Mouse (Mus musculus) forebrain, embryonic 16.5 days (tissue): ENCODE results near the gene Icam2. TPM values are rescaled to one million over a fixed set of nuclear protein-coding genes. Genes with fewer than 3 reads are reported as not detected.
A peak's percentile ranks its signal among the peaks of the same experiment; 100 is the strongest.
"Not testable (repeated sequence)": the region's sequence is repeated elsewhere in the genome, so short reads cannot be mapped to it uniquely, and the experiment has no call there.

Experiments used
- ATAC-seq: fragments of 200-750 bp; cut with Nextera tagmentation; 2 replicates; pipeline ENCODE4 v1.8.0; 2017; ENCODE audit warnings: mild to moderate bottlenecking, moderate library complexity
- H3K27ac ChIP-seq: fragments of 300-500 bp; sonication (generic); 2 replicates; pipeline ENCODE4 v1.5.1; 2014; ENCODE audit warnings: low read length, control low read depth
- H3K27me3 ChIP-seq: fragments of 300-500 bp; sonication (generic); replicated peaks from 2 replicates; pipeline ENCODE4 v1.6.1; 2014; ENCODE audit warnings: low read length; ENCODE audit not compliant: control insufficient read depth, insufficient read depth
- H3K36me3 ChIP-seq: fragments of 300-500 bp; sonication (generic); 2 replicates; pipeline ENCODE4 v1.6.1; 2014; ENCODE audit not compliant: control insufficient read depth, insufficient read depth
- H3K4me1 ChIP-seq: fragments of 300-500 bp; sonication (generic); replicated peaks from 2 replicates; pipeline ENCODE4 v1.6.1; 2014; ENCODE audit warnings: low read length; ENCODE audit not compliant: control insufficient read depth, insufficient read depth
- H3K4me2 ChIP-seq: fragments of 300-500 bp; sonication (generic); 2 replicates; pipeline ENCODE4 v1.6.1; 2014; ENCODE audit warnings: mild to moderate bottlenecking, low read length, control low read depth
- H3K4me3 ChIP-seq: fragments of 300-500 bp; sonication (generic); replicated peaks from 2 replicates; pipeline ENCODE4 v1.5.1; 2014; ENCODE audit warnings: mild to moderate bottlenecking, low read length, control low read depth
- H3K9ac ChIP-seq: fragments of 300-500 bp; sonication (generic); replicated peaks from 2 replicates; pipeline ENCODE4 v1.6.1; 2014; ENCODE audit warnings: low read depth, low read length, control low read depth
- H3K9me3 ChIP-seq: fragments of 300-500 bp; sonication (generic); 2 replicates; pipeline ENCODE4 v1.6.1; 2016; ENCODE audit warnings: low read length; ENCODE audit not compliant: control insufficient read depth
- WGBS: fragments of 180-500 bp; shearing (Covaris S2); extraction: QIAGEN DNeasy Blood & Tissue Kit; methylation state at CpG from one replicate; pipeline ENCODE4 v1.1.7; 2014; 5-methylcytosine and 5-hydroxymethylcytosine counted together
- polyA plus RNA-seq: library from polyadenylated mRNA; unstranded; fragments of >200 nt; fragmentation: Nextera tagmentation; extraction: Ambion mirVana; gene quantifications from 2 replicates; pipeline ENCODE4 v1.2.1, GENCODE M21; 2015

Icam2 gene
- polyA plus RNA-seq, 1 experiment from 2014 or later, result 12.6 TPM

- Histone ChIP-seq H3K4me3 (no peak overlapping the region), H3K4me2 (no peak overlapping the region), H3K27me3 (no peaks in the 10 kb centered on the region), H3K9ac (no peak overlapping the region), H3K4me1 (no peaks in the 10 kb centered on the region), H3K27ac (no peak overlapping the region), H3K36me3 (peaks cover 6% of the 10 kb centered on the region; the same call in 1 of the 2 replicates), H3K9me3 (no peaks in the 10 kb centered on the region)
- 86% methylated on average over 3 of the region's 3 CpGs for WGBS
- ATAC-seq, result no peak
These were observed 9.8 kb upstream of the Icam2 start for GRCm38 (mm10) chr11:106397656-106398055.

DNA sequence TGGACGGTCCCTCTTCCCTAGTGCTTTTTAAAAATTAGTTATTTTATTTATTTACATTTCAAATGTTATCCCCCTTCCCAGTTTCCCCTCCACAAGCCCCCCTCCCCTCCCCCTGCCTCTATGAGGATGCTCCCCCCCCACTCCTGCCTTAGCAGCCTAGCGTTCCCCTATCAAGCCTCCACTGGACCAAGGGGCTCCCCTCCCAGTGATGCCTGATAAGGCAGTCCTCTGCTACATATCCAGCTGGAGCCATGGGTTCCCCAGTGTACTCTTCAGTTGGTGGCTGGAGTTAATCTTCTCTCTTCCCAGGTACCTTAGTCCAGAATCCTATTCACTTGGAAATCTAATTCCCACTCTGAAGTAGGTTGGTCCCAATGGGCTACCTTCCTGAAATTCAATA lies 6.2 kb upstream of the Icam2 start:
- H3K9ac ChIP-seq, H3K4me3 ChIP-seq, ATAC-seq, H3K27ac ChIP-seq, H3K27me3 ChIP-seq, H3K4me1 ChIP-seq, H3K9me3 ChIP-seq, H3K4me2 ChIP-seq, H3K36me3 ChIP-seq: not testable (repeated sequence)
- 93% methylated on average over 2 of the region's 2 CpGs for WGBS

- no peak overlapping the region for H3K27ac ChIP-seq
- 70% methylated on average over 4 of the region's 4 CpGs for WGBS
- no peak for ATAC-seq
- H3K4me2 ChIP-seq, result no peak overlapping the region
- H3K4me1 ChIP-seq, result no peaks in the 10 kb centered on the region
- H3K9ac ChIP-seq, result no peak overlapping the region
- H3K4me3 ChIP-seq, result no peak overlapping the region
- H3K36me3 ChIP-seq, result no peaks in the 10 kb centered on the region
- no peaks in the 10 kb centered on the region for H3K27me3 ChIP-seq
- no peaks in the 10 kb centered on the region for H3K9me3 ChIP-seq
These were observed 5.4 kb upstream of the Icam2 start for GRCm38 (mm10) chr11:106393331-106393616.

DNA sequence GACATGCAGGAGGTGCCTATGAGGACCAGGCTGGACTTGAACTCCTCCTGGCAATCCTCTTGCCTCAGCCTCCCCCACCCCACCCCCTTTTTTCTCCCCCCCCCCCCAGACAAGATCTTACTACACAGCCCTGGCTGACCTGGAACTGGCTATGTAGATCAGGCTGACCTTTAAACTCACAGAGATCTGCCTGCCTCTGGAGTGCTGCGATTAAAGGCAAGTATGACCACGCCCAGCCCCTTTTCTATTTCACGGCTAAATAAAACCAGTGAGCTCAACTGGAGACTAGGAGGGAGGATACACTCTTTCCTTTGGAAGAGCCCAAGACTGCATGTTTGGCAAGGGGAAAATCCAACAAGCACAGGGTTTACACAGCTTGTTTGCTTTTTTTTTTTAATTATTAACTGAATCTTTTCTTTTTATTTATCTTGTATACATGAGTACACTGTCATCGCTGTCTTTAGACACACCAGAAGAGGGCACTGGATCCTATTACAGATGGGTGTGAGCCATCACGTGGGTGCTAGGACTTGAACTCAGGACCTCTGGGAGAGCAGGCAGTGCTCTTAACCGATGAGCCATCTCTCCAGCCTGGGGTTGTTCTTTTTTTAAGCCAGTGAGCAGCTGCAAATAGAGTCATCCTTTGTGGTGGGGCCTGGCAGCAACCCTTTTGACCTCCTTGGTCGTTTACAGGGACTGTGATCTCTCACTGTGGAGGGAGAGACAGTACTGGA lies 4.9 kb upstream of the Icam2 start:
- Histone ChIP-seq H3K27ac (no peak overlapping the region), H3K4me3 (no peak overlapping the region), H3K4me2 (no peak overlapping the region), H3K27me3 (no peaks in the 10 kb centered on the region), H3K4me1 (no peaks in the 10 kb centered on the region), H3K9me3 (no peaks in the 10 kb centered on the region), H3K9ac (no peak overlapping the region), H3K36me3 (no peaks in the 10 kb centered on the region)
- WGBS, result 67% methylated on average over 7 of the region's 7 CpGs
- no peak for ATAC-seq

DNA sequence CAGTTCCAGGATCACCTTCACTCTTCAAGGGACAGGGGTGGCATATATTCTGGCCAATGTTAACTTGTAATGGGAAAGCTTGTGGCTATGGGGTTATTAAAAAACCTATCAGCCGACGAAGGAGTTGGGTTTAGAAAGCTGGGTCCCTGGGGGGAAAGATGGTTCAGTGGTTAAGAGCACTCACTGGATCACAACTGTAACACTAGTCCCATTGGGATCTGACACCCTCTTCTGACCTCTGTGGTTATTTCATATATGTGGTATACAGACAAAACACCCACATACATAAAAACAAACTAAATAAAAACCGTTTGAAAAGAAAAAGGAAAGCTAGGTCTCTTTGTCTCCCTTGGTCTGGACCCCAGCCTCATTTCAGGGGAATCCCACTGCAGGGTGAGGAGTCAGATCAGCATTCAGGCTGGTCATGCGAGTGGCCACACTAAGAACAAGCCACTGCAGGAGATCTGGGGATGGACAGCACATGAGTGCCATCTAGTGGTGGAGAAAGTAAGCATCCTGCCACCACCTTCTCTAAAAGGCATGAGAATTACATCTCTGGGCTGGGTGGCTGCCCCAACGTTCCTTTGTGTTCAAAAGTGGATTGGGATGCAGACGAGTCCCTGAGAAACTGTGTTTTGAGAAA lies 3.8 kb upstream of the Icam2 start:
- H3K27me3 ChIP-seq, result no peaks in the 10 kb centered on the region
- 0 out of 2 replicates have a peak, but pooled peaks have one; percentile 50 for ATAC-seq
- no peaks in the 10 kb centered on the region for H3K9me3 ChIP-seq
- no peaks in the 10 kb centered on the region for H3K36me3 ChIP-seq
- no peak overlapping the region for H3K4me2 ChIP-seq
- H3K9ac ChIP-seq, result no peak overlapping the region
- no peak overlapping the region for H3K4me3 ChIP-seq
- no peaks in the 10 kb centered on the region for H3K4me1 ChIP-seq
- 33% methylated on average over 6 of the region's 6 CpGs for WGBS
- no peak overlapping the region for H3K27ac ChIP-seq

GRCm38 (mm10) chr11:106390757-106391156 lies 2.9 kb upstream of the Icam2 start:
- ATAC-seq, result no peak
- WGBS, result 76% methylated on average over 3 of the region's 3 CpGs
- H3K27ac ChIP-seq, result no peak overlapping the region
- H3K4me3 ChIP-seq, result no peak overlapping the region
- no peak overlapping the region for H3K4me2 ChIP-seq
- no peaks in the 10 kb centered on the region for H3K4me1 ChIP-seq
- no peaks in the 10 kb centered on the region for H3K9me3 ChIP-seq
- no peaks in the 10 kb centered on the region for H3K36me3 ChIP-seq
- no peaks in the 10 kb centered on the region for H3K27me3 ChIP-seq
- no peak overlapping the region for H3K9ac ChIP-seq

- Histone ChIP-seq H3K27me3 (no peaks in the 10 kb centered on the region), H3K9ac (no peak overlapping the region), H3K36me3 (no peaks in the 10 kb centered on the region), H3K4me2 (no peak overlapping the region), H3K4me3 (no peak overlapping the region), H3K27ac (no peak overlapping the region), H3K9me3 (no peaks in the 10 kb centered on the region), H3K4me1 (no peaks in the 10 kb centered on the region)
- ATAC-seq, result no peak
- 37% methylated on average over 3 of the region's 3 CpGs for WGBS
These were observed 1.7 kb upstream of the Icam2 start for GRCm38 (mm10) chr11:106389611-106390010.

- no peak overlapping the region for H3K9ac ChIP-seq
- ATAC-seq, result no peak
- H3K27me3 ChIP-seq, result no peaks in the 10 kb centered on the region
- H3K36me3 ChIP-seq, result no peaks in the 10 kb centered on the region
- H3K9me3 ChIP-seq, result no peaks in the 10 kb centered on the region
- no peak overlapping the region for H3K27ac ChIP-seq
- H3K4me3 ChIP-seq, result no peak overlapping the region
- no peak overlapping the region for H3K4me2 ChIP-seq
- WGBS, result 78% methylated on average over 6 of the region's 6 CpGs
- H3K4me1 ChIP-seq, result no peaks in the 10 kb centered on the region
These were observed 855 bp downstream of the Icam2 start for GRCm38 (mm10) chr11:106387020-106387419.

DNA sequence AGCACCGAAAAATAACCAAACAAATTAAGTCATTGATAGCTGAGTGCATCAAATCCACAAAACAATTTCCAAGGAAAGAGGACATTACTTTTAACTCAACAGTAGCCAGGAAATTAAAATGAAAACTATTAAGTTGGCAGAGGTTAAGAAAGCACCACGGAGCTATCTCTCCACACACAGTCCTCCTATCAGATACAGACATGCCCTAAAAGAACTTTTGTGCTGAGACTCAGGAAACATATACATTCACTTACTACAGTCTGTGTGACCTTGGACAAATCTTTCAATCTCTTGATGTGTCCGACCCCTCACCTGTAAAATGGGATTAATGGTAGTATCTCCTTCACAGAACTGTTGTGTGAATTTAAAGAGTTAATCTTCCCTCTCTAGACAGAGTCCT lies 1.5 kb downstream of the Icam2 start:
- Histone ChIP-seq H3K9ac (no peak overlapping the region), H3K27me3 (no peaks in the 10 kb centered on the region), H3K4me2 (no peak overlapping the region), H3K4me1 (no peaks in the 10 kb centered on the region), H3K36me3 (no peaks in the 10 kb centered on the region), H3K9me3 (no peaks in the 10 kb centered on the region), H3K4me3 (no peak overlapping the region), H3K27ac (no peak overlapping the region)
- whole genome bisulfite sequencing, result 96% methylated on average over 3 of the region's 3 CpGs
- ATAC-seq, result no peak
